Mouse (Mus musculus): ENCODE measurements around the gene Atf7. TPM values are rescaled to one million over a fixed set of nuclear protein-coding genes. Genes with fewer than 3 reads are reported as not detected.

Atf7 gene
- polyA plus RNA-seq (2017; shearing (Covaris generic)) = 46.8 TPM

DNA sequence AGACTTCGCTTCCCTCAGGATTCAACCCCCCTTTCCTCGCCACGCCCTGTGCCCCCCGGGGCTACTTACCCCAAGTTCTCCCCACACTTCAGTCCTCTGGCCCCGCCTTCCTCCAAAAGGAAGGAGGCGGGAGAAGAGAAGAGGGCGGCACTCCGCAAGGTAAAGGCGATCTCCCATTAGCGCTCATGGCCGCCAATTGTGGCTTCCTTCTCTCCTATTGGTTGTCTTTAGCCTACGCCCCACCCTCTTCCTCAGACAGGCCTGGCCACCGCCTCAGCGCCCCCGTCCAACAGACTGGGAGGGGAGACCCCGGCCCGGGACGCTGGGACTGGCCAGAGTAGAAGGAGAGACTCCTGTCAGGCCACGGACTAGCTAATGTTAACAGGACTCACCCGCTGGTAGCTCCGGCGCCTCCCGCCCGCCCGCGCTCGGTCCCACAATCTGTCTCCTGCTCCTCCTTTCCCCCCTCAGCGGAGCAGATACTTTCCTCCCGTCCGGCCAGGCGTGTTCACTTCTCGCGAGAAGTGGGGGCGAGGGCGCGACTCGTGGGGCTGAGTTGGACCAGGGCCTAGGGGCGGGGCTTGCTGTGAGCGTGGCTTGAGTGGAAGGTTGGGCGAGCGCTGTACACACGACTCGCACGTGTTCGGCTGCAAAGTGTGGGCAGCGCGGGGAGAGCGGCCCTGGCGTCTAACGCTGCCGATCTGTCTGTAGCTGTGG is at the start of gene Atf7, which contains the start of gene Gm28047:
TSS of gene Atf7 (minus strand) at position 495 of the 717 bp plus-strand sequence.
TSS of gene Gm28047 (minus strand) at position 98 of the 717 bp plus-strand sequence.

DNA sequence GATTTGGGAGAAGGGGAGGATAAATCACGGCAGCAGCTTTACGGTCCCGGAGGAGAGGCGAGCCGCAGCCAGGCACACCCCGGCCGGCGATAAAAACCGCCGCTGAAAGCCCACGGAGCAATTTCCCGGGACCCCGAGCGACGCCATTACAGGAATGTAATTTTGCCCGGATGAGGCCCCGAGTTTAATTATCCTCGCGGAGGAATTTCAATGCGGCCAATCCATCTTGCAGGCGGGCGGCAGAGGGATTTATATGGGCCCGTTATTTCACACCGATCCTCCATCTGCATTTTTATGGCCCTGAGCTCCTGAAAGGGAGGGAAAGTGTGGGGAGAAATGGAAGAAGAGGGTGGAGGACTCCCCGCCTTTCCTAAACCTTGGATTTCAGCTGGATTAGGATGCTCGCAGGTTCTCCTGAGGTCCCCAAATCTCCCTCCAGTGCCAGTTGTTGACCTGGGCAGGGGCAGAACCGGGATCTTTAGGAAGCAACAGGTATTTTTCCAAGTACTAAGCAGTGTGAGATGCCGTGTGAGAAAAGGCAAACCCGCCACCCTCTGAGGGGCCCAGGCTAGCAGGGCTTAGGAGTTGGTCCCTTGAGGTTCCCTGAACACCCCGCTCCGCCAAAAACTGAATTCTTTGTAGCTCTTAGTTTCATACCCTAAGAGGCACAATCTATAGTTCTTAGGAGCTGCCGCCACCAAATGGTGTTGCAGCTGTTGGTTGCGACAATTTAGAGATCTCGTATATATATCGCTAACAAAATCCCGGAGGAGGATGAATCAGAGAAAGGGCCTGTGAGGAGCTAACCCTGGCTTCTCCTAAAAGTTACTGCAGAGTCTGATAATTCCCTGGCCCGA is 47.2 kb upstream of the Atf7 start, which contains the start of gene Atp5g2:
TSS of gene Atp5g2 (minus strand) at position 138 of the 857 bp plus-strand sequence.

DNA sequence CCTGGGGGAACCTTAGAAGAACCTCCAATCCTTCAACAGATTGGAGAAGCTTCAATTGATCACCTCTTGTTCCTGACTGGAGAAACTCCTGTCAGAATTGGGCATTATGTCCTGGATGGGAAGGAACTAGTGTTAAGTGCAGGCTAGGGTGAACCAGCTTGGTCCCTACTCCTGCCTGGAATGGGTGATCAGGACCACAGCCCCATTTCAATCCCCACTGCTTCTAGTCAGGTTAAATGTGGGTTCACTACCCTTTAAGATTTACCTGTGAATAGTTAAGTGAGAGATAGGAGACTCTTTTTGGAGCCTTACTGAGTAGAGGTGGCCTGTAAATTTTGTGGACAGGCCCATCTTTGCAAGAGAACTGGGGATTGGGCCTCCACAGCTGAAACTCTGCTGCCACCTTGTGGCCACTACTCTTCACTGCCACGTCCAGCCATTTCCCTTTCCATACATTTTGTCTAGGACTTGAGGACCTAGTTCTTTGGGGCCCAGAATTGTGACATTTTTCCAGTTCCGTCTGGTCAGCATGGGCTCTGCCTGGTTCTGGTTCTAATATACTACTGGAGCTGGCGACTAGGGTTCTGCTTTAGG is 100.3 kb downstream of the Atf7 start, which contains the start of gene Npff:
TSS of gene Npff (minus strand) at position 51 of the 594 bp plus-strand sequence.

DNA sequence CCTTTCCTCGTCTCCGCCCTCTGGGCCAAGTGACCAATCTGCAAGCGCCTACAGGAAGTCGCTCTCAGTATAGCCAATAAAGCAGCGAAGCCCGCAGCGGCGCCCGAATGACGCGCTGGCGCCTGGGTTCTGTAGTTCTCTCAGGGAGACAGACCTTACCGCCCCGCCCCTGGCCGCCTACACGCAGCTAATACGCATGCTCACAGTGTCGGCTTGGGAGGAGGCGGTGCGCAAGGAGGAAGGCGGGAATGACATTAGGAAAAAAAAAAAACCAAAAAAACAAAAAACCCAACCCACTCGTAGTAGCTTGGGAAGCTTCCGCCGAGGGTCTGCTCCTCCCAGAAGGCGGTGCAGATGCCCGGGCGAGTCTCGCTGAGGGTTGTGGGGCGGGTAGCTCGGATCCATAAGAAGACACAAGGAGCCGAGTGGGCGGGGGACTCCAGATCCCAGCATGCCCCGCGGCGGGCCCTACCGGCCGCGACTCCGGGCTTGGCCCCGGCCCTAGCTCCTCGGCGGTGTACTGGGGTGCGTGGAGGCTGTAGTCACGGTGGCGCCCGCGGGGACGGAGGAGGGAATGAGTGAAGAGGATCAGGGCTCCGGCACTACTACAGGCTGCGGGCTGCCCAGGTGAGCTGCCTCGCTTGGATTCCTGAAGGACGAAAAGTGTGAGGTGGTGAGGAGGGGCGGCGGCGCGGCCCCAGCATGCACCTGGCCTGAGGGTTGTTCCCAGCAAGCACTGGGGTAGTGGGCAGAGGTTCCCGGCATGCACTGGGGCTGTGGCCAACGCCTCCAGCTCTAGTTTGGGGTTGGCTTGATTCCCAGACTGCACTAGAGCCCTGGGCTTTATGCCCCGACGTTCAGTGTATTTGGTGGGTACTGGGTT is 107.0 kb downstream of the Atf7 start, which contains the start of gene Tarbp2:
TSS of gene Tarbp2 (plus strand) at position 217 of the 883 bp plus-strand sequence.

DNA sequence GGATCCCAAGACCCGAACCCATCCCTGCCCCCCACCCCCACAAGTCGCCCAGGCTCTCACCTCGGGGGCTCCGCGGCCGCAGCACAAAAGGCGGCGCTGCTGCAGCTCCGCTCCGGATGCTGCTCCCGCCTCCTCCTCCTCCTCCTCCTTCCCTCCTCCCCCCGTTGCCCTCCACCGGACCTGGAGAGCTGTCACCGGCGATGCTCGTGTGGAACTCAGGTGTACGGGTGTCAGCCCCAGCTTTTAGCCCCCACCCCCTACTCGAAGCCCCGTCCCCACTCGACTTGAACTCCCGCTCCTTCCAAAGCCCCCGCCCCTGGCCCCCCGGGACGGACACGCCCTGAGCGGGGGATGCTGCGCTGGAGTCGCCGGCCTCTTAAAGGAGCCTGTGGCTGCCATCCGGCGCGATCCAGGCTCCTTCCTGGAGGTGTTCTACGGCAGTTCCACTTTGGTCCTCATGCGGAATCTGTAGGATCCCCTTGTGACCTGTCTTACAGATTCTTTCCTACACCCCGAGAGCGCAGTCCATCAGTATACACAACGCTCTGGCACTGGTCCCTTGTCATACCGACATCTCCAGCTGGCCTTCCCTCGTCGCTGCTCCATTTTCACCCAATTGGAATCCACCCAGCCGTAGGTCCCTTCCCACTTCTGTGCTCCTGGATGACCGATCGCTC is 108.4 kb downstream of the Atf7 start, which contains the start of gene Map3k12:
TSS of gene Map3k12 (minus strand) at position 337 of the 677 bp plus-strand sequence.

DNA sequence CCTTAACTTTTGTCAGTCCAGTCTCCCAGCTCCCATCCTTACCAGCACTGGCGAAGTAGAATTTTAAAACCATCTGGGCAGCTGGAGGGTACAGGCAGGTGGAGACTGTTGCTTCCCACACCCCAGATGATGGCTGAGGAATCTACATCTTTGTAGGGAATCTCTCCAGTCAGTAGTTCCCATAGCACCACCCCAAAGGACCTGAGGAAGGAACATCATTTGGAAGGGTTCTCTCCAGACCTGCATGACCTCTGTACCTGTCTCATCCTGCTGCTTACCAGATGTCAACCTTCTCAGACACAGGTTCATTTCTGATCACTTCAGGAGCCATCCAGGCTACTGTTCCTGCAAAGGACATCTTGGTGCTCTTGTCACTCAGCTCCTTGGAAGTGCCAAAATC is 121.8 kb downstream of the Atf7 start, which contains the start of gene Gm10337:
TSS of gene Gm10337 (plus strand) at position 276 of the 400 bp plus-strand sequence.

Other genes with a start within 250 kb of the Atf7 start
- 16.0 TPM for gene Sp1, start 219.3 kb downstream of the Atf7 start, polyA plus RNA-seq (2017; shearing (Covaris generic))
- gene Amhr2, start 180.1 kb downstream of the Atf7 start, polyA plus RNA-seq (2017; shearing (Covaris generic)) = 0.78 TPM
- 713 TPM for gene Prr13, start 166.4 kb downstream of the Atf7 start, polyA plus RNA-seq (2017; shearing (Covaris generic))
- gene Pcbp2, start 154.9 kb downstream of the Atf7 start, polyA plus RNA-seq (2017; shearing (Covaris generic)) = 125 TPM
- gene Gm10337, start 121.7 kb downstream of the Atf7 start, polyA plus RNA-seq (2017; shearing (Covaris generic)) = not detected
- gene Map3k12, start 108.4 kb downstream of the Atf7 start, polyA plus RNA-seq (2017; shearing (Covaris generic)) = 11.6 TPM
- gene Tarbp2, start 107.3 kb downstream of the Atf7 start, polyA plus RNA-seq (2017; shearing (Covaris generic)) = 63.5 TPM
- gene Npff, start 100.5 kb downstream of the Atf7 start, polyA plus RNA-seq (2017; shearing (Covaris generic)) = 4.3 TPM
- gene Gm28047, start 397 bp downstream of the Atf7 start, polyA plus RNA-seq (2017; shearing (Covaris generic)) = 4.6 TPM
- gene Atp5g2, start 46.9 kb upstream of the Atf7 start, polyA plus RNA-seq (2017; shearing (Covaris generic)) = 16.9 TPM
- gene Calcoco1, start 96.7 kb upstream of the Atf7 start, polyA plus RNA-seq (2017; shearing (Covaris generic)) = 52.1 TPM

Measured in inflammation-experienced regulatory T-cells, adult 16 weeks (primary cell).